Mouse (Mus musculus): Measurements from ENCODE around the gene Zfp36l2. TPM values are rescaled to one million over a fixed set of nuclear protein-coding genes. Genes with fewer than 3 reads are reported as not detected.

Gene Zfp36l2
- total and polyA plus RNA-seq, 3 experiments: 68.5 to 174 (median 93.6) TPM

DNA sequence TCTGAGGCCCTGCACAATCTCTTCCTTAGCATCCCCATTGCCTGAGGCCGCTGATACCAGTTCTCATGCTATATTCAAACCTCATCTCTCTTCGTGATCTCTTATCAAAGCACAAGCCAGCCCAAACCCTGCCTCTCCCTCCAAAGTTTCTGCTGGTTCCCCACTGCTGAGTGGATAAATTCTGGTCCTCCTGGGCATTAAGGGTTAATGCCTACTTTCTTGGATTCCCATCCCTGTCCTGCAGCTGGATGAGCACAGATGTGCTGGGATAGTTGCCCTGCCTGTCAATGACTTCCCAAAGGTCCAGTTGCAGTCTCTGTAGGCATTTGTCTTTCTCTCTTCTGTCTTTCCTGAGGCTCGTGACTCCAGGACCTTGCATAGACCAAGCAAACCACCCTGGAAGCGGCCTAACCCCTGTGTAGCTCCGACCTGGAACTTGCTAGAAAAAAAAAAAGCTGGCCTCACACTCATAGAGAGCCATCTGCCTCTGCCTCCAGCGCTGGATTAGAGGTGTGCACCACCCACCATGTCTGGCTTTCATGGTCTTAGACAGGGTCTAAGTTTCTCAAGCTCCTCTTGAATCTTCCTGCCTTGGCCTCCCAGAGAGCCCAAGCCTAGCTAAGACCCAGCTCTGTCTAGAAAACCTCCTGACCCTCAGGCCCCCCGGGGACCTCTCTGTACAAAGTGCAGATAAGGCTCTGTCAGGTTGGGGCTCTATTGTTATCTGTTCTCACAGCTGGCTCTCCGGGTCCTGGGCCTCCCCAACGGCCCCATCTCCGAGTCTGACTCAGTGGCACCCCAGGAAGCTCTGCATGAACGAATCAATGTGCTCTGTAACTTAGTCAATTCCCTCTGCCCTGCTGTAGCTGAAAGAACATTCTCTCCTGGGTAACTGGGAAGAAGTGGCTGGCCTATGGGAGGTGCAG, 40.3 kb downstream of the Zfp36l2 start:
- H3K9ac ChIP-seq (ENCODE audit: control insufficient read depth, low read depth, low read length, poor library complexity, severe bottlenecking): peak overlapping the region; percentile 77
- H3K4me1 ChIP-seq (ENCODE audit: control insufficient read depth in 1 of 2, insufficient read depth in 2 of 2, low read length in 2 of 2): peaks cover 26 to 68% of the 10 kb centered on the region in 2 experiments
- H3K27me3 ChIP-seq (ENCODE audit: control insufficient read depth in 1 of 2, insufficient read depth in 2 of 2, low read length in 2 of 2): no peaks in the 10 kb centered on the region
- no peaks in the 10 kb centered on the region for H3K9me3 ChIP-seq (replicated peaks; ENCODE audit: insufficient read depth, low read length)
- peaks cover 0 to 57% of the 10 kb centered on the region in 2 experiments; a peak in 2 of 4 replicates for H3K36me3 ChIP-seq (ENCODE audit: control insufficient read depth in 1 of 2, insufficient read depth in 2 of 2, low read length in 2 of 2)
- peaks cover 11% of the 10 kb centered on the region for H3K79me2 ChIP-seq (ENCODE audit: control insufficient read depth, insufficient read depth, low read length, poor library complexity)
- H3K4me3 ChIP-seq (ENCODE audit: control insufficient read depth in 1 of 2, insufficient read depth in 1 of 2, low read depth in 2 of 2, low read length in 2 of 2): peak overlapping the region; percentile 56 to 57
- peak; percentile 96 for DNase-seq (ENCODE audit: low read depth, low spot score)
- H3K27ac ChIP-seq (ENCODE audit: control insufficient read depth, low read depth, low read length): peak overlapping the region; percentile 99
- TF ChIP-seq MXI1 (IDR thresholded peaks at IDR 0.05; ENCODE audit: low read depth, low read length): peak; percentile 70
- 0 out of 2 replicates have a peak, but pooled peaks have one; percentile 31 for TF ChIP-seq MEF2A (IDR thresholded peaks at IDR 0.05; ENCODE audit: extremely low read depth, insufficient replicate concordance, low read depth, low read length, poor library complexity, severe bottlenecking)
- peak; percentile 44 for TF ChIP-seq KAT2A (conservative IDR thresholded peaks at IDR 0.05; ENCODE audit: low read depth, low read length)
- peak; percentile 13; the same call in 1 of the 2 replicates for TF ChIP-seq CHD2 (IDR thresholded peaks at IDR 0.05; ENCODE audit: low read length)
- TF ChIP-seq TAL1 (IDR thresholded peaks at IDR 0.05; ENCODE audit: low read length): peak; percentile 99
- peak; percentile 55; the same call in 1 of the 2 replicates for TF ChIP-seq ELF1 (IDR thresholded peaks at IDR 0.05; ENCODE audit: low read depth, low read length)
- TF ChIP-seq POLR2AphosphoS2 (IDR thresholded peaks at IDR 0.05; ENCODE audit: low read length): no peak; the same call in 1 of the 2 replicates
- TF ChIP-seq ZNF384 (IDR thresholded peaks at IDR 0.05; ENCODE audit: low read depth, low read length): peak; percentile 68; the same call in 1 of the 2 replicates
- TF ChIP-seq NELFE (IDR thresholded peaks at IDR 0.05; ENCODE audit: low read depth, low read length): peak; percentile 50
- TF ChIP-seq ZC3H11A (IDR thresholded peaks at IDR 0.05; ENCODE audit: low read depth, low read length): no peak
- no peak; the same call in 1 of the 2 replicates for TF ChIP-seq GABPA (IDR thresholded peaks at IDR 0.05; ENCODE audit: low read depth, low read length)
- no peak for TF ChIP-seq USF2 (IDR thresholded peaks at IDR 0.05; ENCODE audit: borderline replicate concordance in 1 of 2, insufficient read depth in 1 of 2, low read depth in 1 of 2, low read length in 2 of 2)
- TF ChIP-seq MAX (IDR thresholded peaks at IDR 0.05; ENCODE audit: low read length): no peak; the same call in none of the 2 replicates
- TF ChIP-seq SMC3 (IDR thresholded peaks at IDR 0.05; ENCODE audit: low read depth, low read length): 0 out of 2 replicates have a peak, but pooled peaks have one; percentile 16
- peak; percentile 81; the same call in 1 of the 2 replicates for TF ChIP-seq MAFK (IDR thresholded peaks at IDR 0.05; ENCODE audit: borderline replicate concordance, low read depth, low read length)
- TF ChIP-seq E2F4 (IDR thresholded peaks at IDR 0.05; ENCODE audit: borderline replicate concordance, low read depth, low read length): no peak
- TF ChIP-seq MYC (IDR thresholded peaks at IDR 0.05; ENCODE audit: low read depth, low read length): peak; percentile 81; the same call in 1 of the 2 replicates
- no peak; the same call in 1 of the 2 replicates for TF ChIP-seq ZKSCAN1 (IDR thresholded peaks at IDR 0.05; ENCODE audit: low read depth, low read length)
- no peak for TF ChIP-seq RAD21 (IDR thresholded peaks at IDR 0.05; ENCODE audit: low read depth, low read length)
- TF ChIP-seq POLR2AphosphoS5 (IDR thresholded peaks at IDR 0.05; ENCODE audit: borderline replicate concordance, low read depth, low read length): no peak
- TF ChIP-seq EP300 (IDR thresholded peaks at IDR 0.05; ENCODE audit: low read depth in 1 of 2, low read length in 2 of 2): peak; percentile 100
- TF ChIP-seq CTCF (IDR thresholded peaks at IDR 0.05 in 2 of 3, conservative IDR thresholded peaks at IDR 0.05 in 1 of 3; ENCODE audit: control insufficient read depth in 1 of 3, insufficient read depth in 1 of 3, low read depth in 2 of 3, low read length in 3 of 3, poor library complexity in 1 of 3, severe bottlenecking in 1 of 3): no peak
- peak; percentile 99 for TF ChIP-seq MYB (IDR thresholded peaks at IDR 0.05; ENCODE audit: low read depth, low read length)
- TF ChIP-seq USF1 (IDR thresholded peaks at IDR 0.05; ENCODE audit: low read depth, low read length): peak; percentile 27; the same call in 1 of the 2 replicates
- peak; percentile 100 for TF ChIP-seq TCF12 (IDR thresholded peaks at IDR 0.05; ENCODE audit: low read depth, low read length)
- peak; percentile 68; the same call in 1 of the 2 replicates for TF ChIP-seq UBTF (IDR thresholded peaks at IDR 0.05; ENCODE audit: borderline replicate concordance, insufficient read depth, low read depth, low read length)
- TF ChIP-seq SIN3A (IDR thresholded peaks at IDR 0.05; ENCODE audit: low read length): peak; percentile 97
- TF ChIP-seq CHD1 (IDR thresholded peaks at IDR 0.05; ENCODE audit: low read depth, low read length): peak; percentile 25; the same call in 1 of the 2 replicates
- peak; percentile 91 for TF ChIP-seq RCOR1 (IDR thresholded peaks at IDR 0.05; ENCODE audit: low read depth, low read length)
- TF ChIP-seq HCFC1 (IDR thresholded peaks at IDR 0.05; ENCODE audit: low read depth, low read length): peak; percentile 59; the same call in 1 of the 2 replicates
- TF ChIP-seq ETS1 (IDR thresholded peaks at IDR 0.05; ENCODE audit: low read depth, low read length): peak; percentile 99
- TF ChIP-seq POLR2A (IDR thresholded peaks at IDR 0.05; ENCODE audit: control insufficient read depth in 1 of 2, insufficient read depth in 1 of 2, low read depth in 1 of 2, low read length in 2 of 2, poor library complexity in 1 of 2): peak; percentile 38 to 64; a peak in 2 of 4 replicates
- TF ChIP-seq TBP (IDR thresholded peaks at IDR 0.05; ENCODE audit: low read depth, low read length): peak; percentile 78
- TF ChIP-seq JUND (IDR thresholded peaks at IDR 0.05; ENCODE audit: low read depth, low read length): peak; percentile 86
